Mouse (Mus musculus) heart, postnatal 0 days (tissue): ENCODE results near the gene Gal3st3. TPM values are rescaled to one million over a fixed set of nuclear protein-coding genes. Genes with fewer than 3 reads are reported as not detected.
A peak's percentile ranks its signal among the peaks of the same experiment; 100 is the strongest.

Experiments
- ATAC-seq: fragments of 200-750 bp; cut with Nextera tagmentation; 2 replicates; pipeline ENCODE4 v1.8.0; 2017; ENCODE audit warnings: low read depth, moderate number of reproducible peaks, moderate library complexity; ENCODE audit not compliant: insufficient read depth
- DNase-seq: peaks from one replicate; pipeline ENCODE4 v3.0.0-alpha.2; 2016; ENCODE audit warnings: low spot score
- H3K27ac ChIP-seq: fragments of 300-500 bp; sonication (generic); 2 replicates; pipeline ENCODE4 v1.5.1; 2014; ENCODE audit warnings: low read depth, mild to moderate bottlenecking
- H3K27me3 ChIP-seq: fragments of 300-500 bp; sonication (generic); 2 replicates; pipeline ENCODE4 v1.6.1; 2014; ENCODE audit warnings: low read length, mixed read lengths; ENCODE audit not compliant: control insufficient read depth, insufficient read depth
- H3K36me3 ChIP-seq: fragments of 300-500 bp; sonication (generic); replicated peaks from 2 replicates; pipeline ENCODE4 v1.6.1; 2014; ENCODE audit warnings: low read length, mixed read lengths; ENCODE audit not compliant: control insufficient read depth, insufficient read depth
- H3K4me1 ChIP-seq: fragments of 300-500 bp; sonication (generic); 2 replicates; pipeline ENCODE4 v1.6.1; 2014; ENCODE audit warnings: antibody characterized with exemption; ENCODE audit not compliant: control insufficient read depth, insufficient read depth
- H3K4me2 ChIP-seq: fragments of 300-500 bp; sonication (generic); 2 replicates; pipeline ENCODE4 v1.6.1; 2014; ENCODE audit warnings: low read depth, mild to moderate bottlenecking, low read length, moderate library complexity
- H3K4me3 ChIP-seq: fragments of 300-500 bp; sonication (generic); 2 replicates; pipeline ENCODE4 v1.5.1; 2014; ENCODE audit warnings: low read depth, low read length
- H3K9ac ChIP-seq: fragments of 300-500 bp; sonication (generic); replicated peaks from 2 replicates; pipeline ENCODE4 v1.6.1; 2014; ENCODE audit warnings: low read depth, low read length, mixed read lengths
- H3K9me3 ChIP-seq: fragments of 300-500 bp; sonication (generic); replicated peaks from 2 replicates; pipeline ENCODE4 v1.6.1; 2016; ENCODE audit warnings: low read length; ENCODE audit not compliant: control insufficient read depth
- CTCF ChIP-seq: IDR thresholded peaks from 2 replicates; pipeline ENCODE4 v1.5.1; 2016; ENCODE audit warnings: antibody characterized with exemption, control low read depth, low read depth
- EP300 ChIP-seq: IDR thresholded peaks from 2 replicates; pipeline ENCODE4 v1.6.1; 2016; ENCODE audit warnings: antibody characterized with exemption, low read depth
- WGBS: fragments of 180-500 bp; shearing (Covaris S2); extraction: QIAGEN DNeasy Blood & Tissue Kit; methylation state at CpG from one replicate; pipeline ENCODE4 v1.1.7; 2014; 5-methylcytosine and 5-hydroxymethylcytosine counted together
- polyA plus RNA-seq: library from polyadenylated mRNA; unstranded; fragments of >200 nt; fragmentation: Nextera tagmentation; extraction: Ambion mirVana; gene quantifications from 2 replicates; pipeline ENCODE4 v1.2.1, GENCODE M21; 2015
- total RNA-seq: library from RNA; depleted of rRNA; stranded (reverse); fragments of >200 nt; gene quantifications from 2 replicates; pipeline ENCODE4 v1.2.3, GENCODE M21; 2014; ENCODE audit warnings: low replicate concordance; rRNA removed

The Gal3st3 gene
- total RNA-seq (4.0 and 13.3 TPM in 2 replicates), polyA plus RNA-seq (5.1 and 6.8 TPM in 2 replicates)

DNA sequence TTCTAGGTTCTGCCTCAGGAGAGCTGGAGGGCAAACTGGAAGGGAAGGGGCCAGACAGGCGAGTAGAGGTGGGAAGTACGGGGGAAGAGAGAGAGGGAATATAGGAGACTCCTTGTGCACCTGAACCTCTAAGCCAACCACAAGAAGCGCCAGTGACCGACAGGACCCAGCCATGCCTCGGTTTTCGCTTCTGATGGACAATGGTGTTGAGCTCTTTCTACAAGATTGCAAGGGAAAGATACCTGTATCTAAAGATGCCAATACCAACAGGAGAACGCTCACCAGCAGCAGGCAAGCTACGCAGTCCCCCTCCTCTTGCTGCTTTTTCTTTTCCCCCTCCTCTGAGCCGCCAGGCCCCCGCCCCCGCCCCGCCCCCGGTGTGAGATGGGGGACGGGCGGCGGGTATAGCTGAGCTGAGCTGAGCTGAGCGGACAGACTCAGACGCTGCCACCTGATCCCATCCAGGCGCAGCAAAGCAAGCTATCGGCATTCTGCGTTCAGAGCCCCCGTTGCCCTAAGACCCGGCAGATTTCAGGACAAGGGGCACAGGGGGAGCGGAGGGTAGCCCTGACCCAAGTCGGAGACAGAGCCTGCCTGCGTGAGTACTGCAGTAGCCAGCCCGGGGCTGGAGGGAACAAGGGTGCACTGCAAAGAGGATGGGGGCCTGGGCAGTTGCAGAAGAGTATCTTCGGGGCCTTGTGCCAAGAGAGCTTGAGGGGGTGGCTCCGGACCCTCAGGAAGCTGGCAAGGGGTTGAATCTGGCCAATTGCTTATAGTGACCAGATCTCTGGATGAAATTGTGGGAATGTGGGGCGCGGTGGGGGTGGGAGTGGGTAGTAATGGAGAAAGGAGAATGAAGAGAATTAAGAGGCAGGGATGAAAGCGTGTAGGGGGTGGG lies at the start of gene Gal3st3:
Gene Gal3st3, plus strand, starts transcription at position 429 of the 898 bp plus-strand sequence.
- H3K4me1 ChIP-seq = peaks cover 30% of the 10 kb centered on the region
- WGBS = 9% methylated on average over 31 of the region's 32 CpGs
- H3K9ac ChIP-seq = peak within 1 kb of the TSS; percentile 56
- no peaks in the 10 kb centered on the region for H3K9me3 ChIP-seq
- H3K27me3 ChIP-seq = no peaks in the 10 kb centered on the region
- no peak within 1 kb of the TSS for H3K27ac ChIP-seq
- H3K4me2 ChIP-seq = peak within 1 kb of the TSS; percentile 80
- DNase-seq (no peak), ATAC-seq (no peak)
- H3K36me3 ChIP-seq = peaks cover 8% of the 10 kb centered on the region
- H3K4me3 ChIP-seq = peak within 1 kb of the TSS; percentile 41
- TF ChIP-seq CTCF (no peak), EP300 (no peak)

- Histone ChIP-seq H3K4me1 (no peaks in the 10 kb centered on the region), H3K27me3 (no peaks in the 10 kb centered on the region), H3K9me3 (no peaks in the 10 kb centered on the region), H3K27ac (0 out of 2 replicates have a peak overlapping the region, but pooled peaks have one; percentile 1), H3K4me3 (no peak overlapping the region), H3K9ac (no peak overlapping the region), H3K4me2 (no peak overlapping the region), H3K36me3 (no peaks in the 10 kb centered on the region)
- 51% methylated on average over 3 of the region's 3 CpGs for WGBS
- DNase-seq = no peak
- no peak for ATAC-seq
- no peak for TF ChIP-seq CTCF
- TF ChIP-seq EP300 = no peak
Measured at GRCm38 (mm10) chr19:5257140-5257539, 41.0 kb upstream of the Gal3st3 start.

DNA sequence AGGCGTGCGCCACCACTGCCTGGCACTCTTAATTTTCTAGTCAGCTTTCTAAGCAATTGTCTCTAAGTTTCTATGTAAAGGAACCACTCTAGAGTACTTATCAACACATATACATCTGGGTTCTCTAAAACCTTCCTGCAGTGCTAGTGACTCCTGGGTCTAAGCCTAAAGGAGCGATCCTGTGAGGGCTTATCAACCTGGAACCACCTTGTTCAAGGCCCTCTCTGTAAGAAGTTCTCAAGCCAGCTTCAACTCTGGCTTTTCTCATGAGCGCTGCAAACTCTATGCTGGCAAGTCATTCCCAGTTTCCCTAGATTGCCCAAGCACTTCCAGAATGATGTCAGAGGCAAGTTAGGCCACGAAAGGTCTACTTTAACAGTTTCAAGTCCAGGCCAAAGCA lies 31.1 kb upstream of the Gal3st3 start:
- no peak overlapping the region for H3K4me2 ChIP-seq
- no peak overlapping the region for H3K27ac ChIP-seq
- H3K9ac ChIP-seq = no peak overlapping the region
- 84% methylated on average over 5 of the region's 5 CpGs for WGBS
- no peaks in the 10 kb centered on the region for H3K27me3 ChIP-seq
- H3K4me3 ChIP-seq = no peak overlapping the region
- H3K9me3 ChIP-seq = no peaks in the 10 kb centered on the region
- no peak for TF ChIP-seq CTCF
- no peak for TF ChIP-seq EP300
- H3K36me3 ChIP-seq = no peaks in the 10 kb centered on the region
- H3K4me1 ChIP-seq = peaks cover 4% of the 10 kb centered on the region; the same call in 1 of the 2 replicates
- DNase-seq (no peak), ATAC-seq (no peak)

GRCm38 (mm10) chr19:5268017-5268416 lies 30.1 kb upstream of the Gal3st3 start:
- H3K4me1 ChIP-seq = peaks cover 4% of the 10 kb centered on the region; the same call in 1 of the 2 replicates
- H3K36me3 ChIP-seq = no peaks in the 10 kb centered on the region
- no peaks in the 10 kb centered on the region for H3K27me3 ChIP-seq
- no peak overlapping the region for H3K4me2 ChIP-seq
- no peak overlapping the region for H3K4me3 ChIP-seq
- H3K27ac ChIP-seq = no peak overlapping the region
- H3K9me3 ChIP-seq = no peaks in the 10 kb centered on the region
- H3K9ac ChIP-seq = no peak overlapping the region
- TF ChIP-seq EP300 = no peak
- no peak for TF ChIP-seq CTCF
- no peak for DNase-seq
- ATAC-seq = no peak

DNA sequence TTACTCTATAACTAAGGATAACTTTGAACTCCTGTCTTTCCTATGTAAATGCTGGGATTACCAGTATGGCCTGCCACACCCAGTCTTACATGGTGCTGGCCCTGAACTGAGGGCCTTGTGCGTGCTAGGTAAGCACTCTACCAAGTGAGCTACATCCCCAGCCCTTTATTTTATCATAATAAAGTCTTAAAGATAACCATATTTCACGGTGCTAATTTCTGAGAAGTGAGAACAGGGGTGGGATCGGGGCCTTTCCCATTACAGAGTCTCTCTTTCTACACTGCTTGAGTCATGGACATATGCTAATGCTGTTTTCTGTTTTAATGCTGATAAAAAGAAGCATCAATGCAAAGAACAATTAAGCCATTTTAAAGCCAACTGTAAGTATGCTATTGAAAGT lies 29.3 kb upstream of the Gal3st3 start:
- no peaks in the 10 kb centered on the region for H3K27me3 ChIP-seq
- no peaks in the 10 kb centered on the region for H3K36me3 ChIP-seq
- no peak for DNase-seq
- H3K4me2 ChIP-seq = no peak overlapping the region
- peaks cover 10% of the 10 kb centered on the region for H3K4me1 ChIP-seq
- WGBS = 79% methylated on average over 3 of the region's 3 CpGs
- H3K27ac ChIP-seq = no peak overlapping the region
- H3K4me3 ChIP-seq = no peak overlapping the region
- TF ChIP-seq CTCF (no peak), EP300 (no peak)
- H3K9ac ChIP-seq = no peak overlapping the region
- no peak for ATAC-seq
- H3K9me3 ChIP-seq = no peaks in the 10 kb centered on the region
